Mouse (Mus musculus): ENCODE measurements around the gene P2ry12.

The P2ry12 gene

DNA sequence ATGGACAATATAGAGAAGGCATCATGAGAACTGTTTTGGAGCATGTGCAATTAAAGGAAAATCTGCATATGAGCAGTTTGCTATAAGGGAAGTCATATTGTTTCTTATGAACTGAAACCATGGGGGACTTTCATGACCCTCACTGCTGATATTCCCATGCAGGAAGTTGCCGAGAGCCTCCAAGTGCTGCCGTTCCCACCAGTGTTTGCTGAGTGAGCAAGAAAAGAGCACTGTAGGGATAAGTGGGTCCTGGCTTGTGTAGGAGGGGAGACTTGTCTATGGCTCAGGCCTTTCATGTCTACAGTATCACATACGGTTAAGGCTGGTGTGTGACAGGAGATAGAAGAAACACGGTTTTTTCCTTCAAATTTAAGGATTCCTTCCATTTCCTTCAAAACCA, 77.0 kb downstream of the P2ry12 start:
- no peak for DNase-seq (ENCODE audit: low spot score in 2 of 2)

DNA sequence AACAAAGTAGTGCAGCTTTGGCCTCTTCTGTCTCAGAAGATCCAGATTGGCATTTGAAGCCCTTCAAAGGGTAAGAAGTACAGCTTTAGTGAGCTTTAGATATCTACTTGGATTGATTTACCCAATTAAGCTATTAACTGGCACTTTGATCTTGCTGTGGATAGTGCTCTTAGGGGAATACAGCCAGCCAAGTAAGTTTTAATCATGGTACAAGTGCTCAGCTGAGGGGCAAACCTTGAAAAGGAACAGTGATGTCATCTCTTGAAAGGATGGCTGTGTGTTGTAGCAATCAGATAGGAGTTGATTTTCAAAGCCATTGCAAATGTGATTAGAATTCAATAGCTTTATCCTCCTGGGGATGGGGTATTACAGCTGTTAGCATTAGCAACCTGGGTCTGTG, 80.5 kb downstream of the P2ry12 start:
- no peak for DNase-seq (ENCODE audit: low spot score in 2 of 2)

DNA sequence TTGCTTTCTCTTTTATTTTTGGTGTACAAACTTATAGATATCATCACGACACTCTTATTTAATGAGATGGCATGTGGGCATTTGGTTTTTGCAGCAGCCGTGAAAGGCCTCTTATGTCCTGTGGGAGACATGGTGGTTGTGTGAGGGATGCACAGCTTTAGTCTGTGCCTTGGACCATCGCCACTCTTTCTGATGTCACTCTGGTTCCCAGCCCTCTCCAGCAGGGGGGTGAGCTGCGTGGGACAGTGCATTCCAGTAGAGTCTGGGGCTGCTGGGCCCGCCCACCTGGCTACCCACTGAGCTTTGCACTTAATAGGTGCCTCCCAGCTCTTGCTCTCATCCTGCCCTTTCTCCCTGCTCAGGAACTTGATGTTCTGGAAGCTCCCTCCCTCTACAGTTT, 81.5 kb downstream of the P2ry12 start:
- DNase-seq (ENCODE audit: low spot score in 2 of 2): no peak

GRCm38 (mm10) chr3:59176871-59177270, 85.8 kb downstream of the P2ry12 start:
- DNase-seq (ENCODE audit: low spot score in 2 of 2): no peak

DNA sequence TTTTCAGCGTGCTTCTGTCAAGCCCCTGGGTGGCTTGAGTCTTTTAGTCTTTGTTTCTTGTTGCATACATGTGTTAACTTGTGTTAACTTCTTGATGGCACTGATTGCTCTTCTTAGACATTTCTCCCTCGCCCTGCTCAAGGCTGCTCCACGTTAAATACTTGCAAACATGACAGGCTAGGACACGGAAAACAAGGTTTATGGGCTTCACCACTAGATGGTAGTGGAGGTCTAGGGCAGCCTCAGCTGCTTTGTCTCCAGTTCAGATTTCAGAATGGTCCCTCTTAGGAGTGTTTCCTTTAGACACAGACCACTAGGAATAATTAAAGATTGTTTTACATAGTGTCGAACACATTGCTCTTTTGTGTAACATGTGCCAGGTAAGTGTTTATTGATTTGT, 87.4 kb downstream of the P2ry12 start:
- peak in 1 of 2 experiments; percentile 50 for DNase-seq (ENCODE audit: low spot score in 2 of 2)

DNA sequence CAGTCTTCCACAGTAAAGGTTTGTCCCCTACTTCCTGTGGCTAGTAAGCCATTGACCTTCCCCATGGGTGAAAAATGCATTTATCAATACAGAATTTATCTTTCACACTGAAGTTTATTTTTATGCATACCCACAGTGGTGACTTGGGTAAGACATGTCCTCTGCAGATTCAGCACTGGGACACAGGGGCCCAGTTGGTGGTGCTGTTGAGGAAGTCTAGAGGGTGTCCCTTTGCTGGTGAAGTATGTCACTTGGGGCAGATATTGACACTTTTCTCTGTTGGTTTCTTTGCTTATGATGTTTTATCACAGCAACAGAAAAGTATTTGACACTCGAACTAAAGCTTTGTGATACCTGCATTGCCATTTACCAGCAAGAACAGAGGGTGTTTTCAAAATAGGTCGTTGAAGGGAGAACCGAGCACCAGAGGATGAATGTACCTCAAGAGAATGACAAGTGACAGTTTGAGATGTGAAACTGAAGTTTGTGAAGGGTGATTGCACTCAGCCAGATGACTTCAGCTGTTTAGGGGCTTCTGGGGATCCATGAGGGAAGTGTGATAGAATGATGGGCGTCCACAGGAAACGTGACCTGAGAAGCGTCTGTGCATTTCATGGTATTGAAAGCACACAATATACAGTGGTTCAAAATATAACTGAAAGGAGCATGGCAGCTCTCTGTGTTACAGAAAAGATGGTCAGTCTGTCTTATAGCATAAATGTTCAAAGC, 88.1 kb downstream of the P2ry12 start:
- DNase-seq (ENCODE audit: low spot score in 2 of 2): no peak

DNA sequence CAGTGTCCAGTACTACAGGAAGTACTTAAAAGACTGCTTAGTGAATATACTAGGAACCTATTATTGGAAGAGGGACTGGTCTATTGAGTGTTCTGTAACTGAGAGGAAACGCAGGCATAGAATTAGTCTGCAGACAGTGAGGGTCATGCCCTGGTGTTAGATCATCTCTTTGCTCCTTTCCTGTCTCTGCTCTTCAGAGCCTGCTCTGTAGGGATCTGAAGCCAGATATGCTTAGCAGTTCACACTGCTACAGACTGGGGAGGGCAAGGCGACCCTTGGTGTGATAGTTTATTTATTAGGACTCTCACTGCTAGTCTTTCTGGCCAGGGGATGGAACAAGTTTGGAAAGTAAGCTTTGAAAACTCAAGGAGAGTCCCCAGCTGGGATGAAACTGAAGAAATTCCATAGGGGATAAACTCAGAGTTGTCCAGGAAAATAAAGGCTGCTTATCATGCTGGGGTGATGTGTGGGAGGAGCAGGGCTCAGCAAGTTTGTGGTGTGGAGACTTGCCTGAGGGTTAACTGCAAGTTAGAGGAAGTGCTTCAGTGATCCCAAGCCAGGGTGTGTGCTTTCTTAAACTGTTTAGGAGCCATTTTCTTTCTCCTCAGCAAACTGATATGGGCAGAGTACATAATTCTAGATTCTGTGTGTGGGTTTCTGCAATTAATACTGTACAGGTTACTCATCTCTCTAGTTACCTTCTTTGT, 92.6 kb downstream of the P2ry12 start:
- DNase-seq (ENCODE audit: low spot score in 2 of 2): no peak

GRCm38 (mm10) chr3:59169215-59169614, 93.5 kb downstream of the P2ry12 start:
- DNase-seq (ENCODE audit: low spot score in 2 of 2): no peak

- no peak for DNase-seq (ENCODE audit: low spot score in 2 of 2)
Measured at GRCm38 (mm10) chr3:59168476-59168875, 94.2 kb downstream of the P2ry12 start.

DNA sequence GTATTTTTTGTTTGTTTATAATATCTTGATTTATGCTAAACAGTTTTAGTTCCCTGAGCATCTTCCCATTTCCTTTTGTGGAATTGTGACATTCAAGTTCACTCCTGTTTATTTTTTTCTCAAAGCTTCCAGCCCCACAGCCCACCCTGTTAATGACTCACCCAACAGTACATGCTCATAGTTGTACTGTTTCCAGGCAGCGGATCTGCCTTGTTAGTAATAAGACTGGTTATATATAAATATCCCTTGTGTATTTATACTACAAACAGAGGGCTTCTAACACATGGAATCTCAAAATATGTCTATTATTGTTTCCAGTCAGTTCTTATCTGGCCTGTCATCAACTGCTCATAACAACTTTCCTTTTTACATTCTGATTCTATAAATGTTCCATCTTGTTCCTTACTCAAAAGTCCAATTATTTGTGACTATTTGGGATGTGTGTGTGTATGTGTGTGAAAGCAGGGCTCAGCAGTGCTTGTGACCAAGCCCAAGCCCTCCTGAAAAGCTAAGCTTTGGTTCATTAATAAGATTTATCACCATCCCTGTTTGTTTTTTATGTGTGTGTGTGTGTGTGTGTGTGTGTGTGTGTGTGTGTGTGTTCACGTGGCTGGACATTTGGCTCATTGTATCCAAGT, 95.1 kb downstream of the P2ry12 start:
- no peak for DNase-seq (ENCODE audit: low spot score in 2 of 2)

Data from frontal cortex, postnatal 25 days (tissue).